Mouse (Mus musculus) heart, postnatal 0 days (tissue): ENCODE results near the gene Pck2.

ENCODE experiments used
- CTCF ChIP-seq: IDR thresholded peaks from 2 replicates; pipeline ENCODE4 v1.5.1; 2016; ENCODE audit warnings: antibody characterized with exemption, control low read depth, low read depth
- EP300 ChIP-seq: IDR thresholded peaks from 2 replicates; pipeline ENCODE4 v1.6.1; 2016; ENCODE audit warnings: antibody characterized with exemption, low read depth

DNA sequence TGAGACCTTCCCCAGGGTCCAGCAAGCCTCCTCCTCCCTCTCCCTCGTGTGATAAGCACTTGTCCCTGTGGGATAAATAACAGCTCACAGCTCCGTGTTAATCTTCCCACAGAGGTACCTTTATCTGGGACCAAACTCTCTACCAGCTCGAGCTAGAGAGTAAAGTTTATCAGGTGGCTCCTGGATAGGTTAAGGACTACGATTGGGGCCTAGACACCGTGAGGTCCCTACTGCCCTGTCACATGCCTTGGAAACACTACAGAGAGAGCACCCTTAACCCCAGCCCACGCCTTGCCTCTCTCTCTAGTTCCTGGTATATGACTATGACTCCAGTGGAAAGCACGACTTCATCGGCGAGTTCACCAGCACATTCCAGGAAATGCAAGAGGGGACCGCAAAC, 26.1 kb upstream of the Pck2 start:
- TF ChIP-seq CTCF, result no peak
- no peak for TF ChIP-seq EP300
